Mouse (Mus musculus): ENCODE measurements around the gene Adgrg5. TPM values are rescaled to one million over a fixed set of nuclear protein-coding genes. Genes with fewer than 3 reads are reported as not detected.

Gene Adgrg5
- polyA plus RNA-seq (2015; fragmentation: Nextera tagmentation; extraction: Ambion mirVana): 0.59 and 0.65 TPM in 2 replicates

DNA sequence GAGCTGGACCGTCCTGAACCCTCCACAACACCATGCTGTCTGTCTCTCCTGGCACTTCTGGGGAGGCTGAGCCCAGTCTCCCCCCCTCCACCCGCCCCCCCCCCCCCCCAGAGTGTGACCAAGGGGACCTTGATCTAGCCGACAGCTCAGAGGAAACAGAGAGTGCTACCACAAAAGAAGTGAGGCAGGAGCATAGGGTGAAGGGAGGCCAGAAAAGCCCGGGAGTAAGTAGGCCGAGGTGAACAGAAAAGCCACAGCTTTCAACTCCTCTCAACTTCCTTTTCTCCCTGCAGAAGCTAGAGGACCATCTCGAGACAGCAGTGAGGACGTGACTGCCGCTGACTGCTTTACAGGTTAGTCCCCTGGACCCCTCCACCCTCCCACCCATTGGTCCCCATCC is at the start of gene Adgrg5:
Adgrg5 (plus strand) TSS at position 290 of the 400 bp plus-strand sequence.
- 49% methylated on average over 8 of the region's 8 CpGs for WGBS
- H3K9me3 ChIP-seq: no peaks in the 10 kb centered on the region
- no peak within 1 kb of the TSS for H3K9ac ChIP-seq
- no peak for ATAC-seq (ENCODE audit: insufficient read depth, low FRiP score, low read depth)
- H3K27ac ChIP-seq: peak within 1 kb of the TSS; percentile 31; the same call in 1 of the 2 replicates
- H3K36me3 ChIP-seq: no peaks in the 10 kb centered on the region
- peaks cover 10% of the 10 kb centered on the region for H3K4me1 ChIP-seq
- no peak within 1 kb of the TSS for H3K4me3 ChIP-seq (replicated peaks)
- H3K27me3 ChIP-seq (replicated peaks): no peaks in the 10 kb centered on the region
- H3K4me2 ChIP-seq: peak within 1 kb of the TSS; percentile 8; the same call in 1 of the 2 replicates

DNA sequence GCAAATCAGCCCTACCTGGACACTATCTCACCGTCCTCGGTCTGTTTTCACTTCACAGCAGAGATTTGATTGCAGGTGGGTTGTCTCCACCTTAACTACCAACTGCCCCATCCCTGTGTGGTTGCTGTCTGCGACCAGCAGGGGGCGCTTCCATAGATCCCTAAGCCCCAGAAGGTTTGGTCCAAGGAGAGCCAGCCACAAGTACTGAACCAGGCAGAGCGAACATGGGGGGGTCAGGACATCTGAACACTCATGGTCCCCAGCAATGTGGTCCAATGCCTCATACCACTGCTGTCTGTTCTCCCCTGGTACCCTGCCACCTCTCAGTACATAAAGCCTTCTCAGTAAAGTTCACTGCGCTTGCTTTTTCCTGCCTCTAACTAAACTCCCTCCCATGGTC is 49.1 kb upstream of the Adgrg5 start:
- Histone ChIP-seq H3K9ac (no peak overlapping the region), H3K4me1 (peaks cover 56% of the 10 kb centered on the region), H3K4me2 (peak overlapping the region; percentile 93), H3K9me3 (no peaks in the 10 kb centered on the region), H3K27ac (no peak overlapping the region), H3K36me3 (no peaks in the 10 kb centered on the region), H3K27me3 (replicated peaks) (0 out of 2 replicates have a peak, but pooled peaks cover 5% of the 10 kb centered on the region), H3K4me3 (replicated peaks) (peak overlapping the region; percentile 61)
- ATAC-seq (ENCODE audit: insufficient read depth, low FRiP score, low read depth): 0 out of 2 replicates have a peak, but pooled peaks have one; percentile 19
- 12% methylated on average over 6 of the region's 6 CpGs for WGBS

DNA sequence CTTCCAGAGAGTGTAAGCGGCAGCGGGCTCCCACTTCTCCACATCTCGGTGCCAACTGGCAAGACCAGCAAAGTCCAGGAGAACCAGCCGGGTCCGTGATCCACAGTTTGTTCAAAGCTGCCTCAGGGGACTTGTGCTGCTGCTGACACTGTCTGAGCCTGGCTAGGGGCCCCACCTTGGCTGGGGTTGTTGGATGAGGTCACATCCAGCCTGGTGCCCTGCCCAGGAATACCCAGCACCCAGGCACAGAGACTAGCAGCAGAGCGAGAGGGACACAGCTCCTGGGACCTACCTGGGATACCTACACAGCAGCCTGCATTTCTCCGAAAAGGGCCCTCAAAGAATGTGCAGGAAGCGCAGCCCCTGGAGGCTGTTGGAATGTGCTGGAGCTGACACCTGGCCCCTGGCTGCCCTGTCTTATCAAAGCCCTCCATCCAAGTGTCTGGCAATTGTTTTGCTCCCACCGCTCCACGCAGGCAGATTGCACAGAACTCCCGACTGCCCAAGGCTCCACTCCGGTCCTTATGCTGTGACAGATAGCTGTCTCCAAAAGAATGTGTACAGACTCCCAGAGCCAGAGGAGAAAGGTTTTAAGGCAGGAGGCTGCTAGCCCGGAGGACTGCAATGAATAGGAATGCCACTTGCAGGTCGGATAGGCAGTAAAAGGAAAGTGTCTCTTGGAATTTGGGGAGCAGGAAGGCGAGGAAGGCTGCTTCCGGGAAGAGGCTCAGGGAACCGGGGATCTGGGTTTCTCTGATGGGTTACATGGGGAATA is 48.2 kb upstream of the Adgrg5 start:
- peak overlapping the region; percentile 61 for H3K4me3 ChIP-seq (replicated peaks)
- H3K27ac ChIP-seq: peak overlapping the region; percentile 71
- WGBS: 20% methylated on average over 17 of the region's 17 CpGs
- H3K27me3 ChIP-seq (replicated peaks): 0 out of 2 replicates have a peak, but pooled peaks cover 5% of the 10 kb centered on the region
- peaks cover 46% of the 10 kb centered on the region for H3K4me1 ChIP-seq
- H3K9me3 ChIP-seq: no peaks in the 10 kb centered on the region
- no peaks in the 10 kb centered on the region for H3K36me3 ChIP-seq
- H3K4me2 ChIP-seq: peak overlapping the region; percentile 93
- H3K9ac ChIP-seq: peak overlapping the region; percentile 73; the same call in 1 of the 2 replicates
- ATAC-seq (ENCODE audit: insufficient read depth, low FRiP score, low read depth): no peak

DNA sequence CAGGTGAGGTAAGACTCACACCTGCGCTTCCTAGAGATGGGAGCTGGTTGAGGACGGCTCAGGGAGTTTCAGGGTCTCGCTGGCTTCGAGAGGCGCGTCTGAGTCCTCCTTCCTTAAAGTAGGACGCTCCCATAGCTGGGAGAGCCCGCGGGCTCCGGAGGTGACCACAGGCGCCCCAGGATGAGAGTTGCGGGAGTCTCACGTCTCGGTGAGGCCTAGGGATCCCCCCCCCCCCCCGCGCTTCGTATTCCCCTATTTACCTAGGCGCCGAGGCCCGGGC is 47.7 kb upstream of the Adgrg5 start:
- H3K4me2 ChIP-seq: peak overlapping the region; percentile 93
- peak overlapping the region; percentile 61 for H3K4me3 ChIP-seq (replicated peaks)
- peak overlapping the region; percentile 73 for H3K9ac ChIP-seq
- H3K9me3 ChIP-seq: no peaks in the 10 kb centered on the region
- H3K4me1 ChIP-seq: peaks cover 41% of the 10 kb centered on the region
- H3K27ac ChIP-seq: peak overlapping the region; percentile 71
- ATAC-seq (ENCODE audit: insufficient read depth, low FRiP score, low read depth): 0 out of 2 replicates have a peak, but pooled peaks have one; percentile 1
- 0 out of 2 replicates have a peak, but pooled peaks cover 5% of the 10 kb centered on the region for H3K27me3 ChIP-seq (replicated peaks)
- no peaks in the 10 kb centered on the region for H3K36me3 ChIP-seq
- 0% methylated on average over 16 of the region's 20 CpGs for WGBS

DNA sequence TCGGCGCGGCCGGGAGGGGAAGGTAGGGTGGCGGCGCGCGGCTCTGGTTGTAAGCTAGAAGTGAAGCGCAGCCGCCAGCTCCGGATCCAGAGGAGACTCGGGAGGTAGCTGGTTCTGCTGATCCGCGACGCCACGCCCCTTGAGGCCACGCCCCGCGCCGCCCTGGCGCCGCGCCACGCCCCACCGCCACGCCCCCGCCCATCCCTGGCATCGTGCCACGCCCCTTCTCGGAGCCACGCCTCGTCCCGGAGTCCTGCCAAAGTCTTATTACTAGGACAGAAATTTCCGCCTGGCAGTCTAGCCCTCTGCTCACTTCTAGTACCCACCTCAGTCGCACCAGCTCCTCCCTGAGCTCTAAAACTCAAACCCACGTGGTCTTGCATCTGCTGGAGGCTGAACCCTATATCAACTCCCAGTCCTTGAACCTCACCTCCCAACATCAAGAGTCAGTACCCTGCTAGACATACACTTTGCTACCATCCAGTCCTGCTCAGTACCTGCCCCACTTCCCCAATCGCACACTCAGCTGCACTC is 47.2 kb upstream of the Adgrg5 start, which contains the start of gene Dok4:
Dok4 (minus strand) TSS at position 134 of the 534 bp plus-strand sequence.
- H3K4me1 ChIP-seq: peaks cover 38% of the 10 kb centered on the region
- H3K27me3 ChIP-seq (replicated peaks): 0 out of 2 replicates have a peak, but pooled peaks cover 5% of the 10 kb centered on the region
- peak within 1 kb of the TSS; percentile 71 for H3K27ac ChIP-seq
- H3K4me3 ChIP-seq (replicated peaks): peak within 1 kb of the TSS; percentile 61
- under 1% methylated on average over 33 of the region's 37 CpGs for WGBS
- H3K36me3 ChIP-seq: no peaks in the 10 kb centered on the region
- H3K9ac ChIP-seq: peak within 1 kb of the TSS; percentile 73
- H3K4me2 ChIP-seq: peak within 1 kb of the TSS; percentile 93
- peak; percentile 74 for ATAC-seq (ENCODE audit: insufficient read depth, low FRiP score, low read depth)
- no peaks in the 10 kb centered on the region for H3K9me3 ChIP-seq

DNA sequence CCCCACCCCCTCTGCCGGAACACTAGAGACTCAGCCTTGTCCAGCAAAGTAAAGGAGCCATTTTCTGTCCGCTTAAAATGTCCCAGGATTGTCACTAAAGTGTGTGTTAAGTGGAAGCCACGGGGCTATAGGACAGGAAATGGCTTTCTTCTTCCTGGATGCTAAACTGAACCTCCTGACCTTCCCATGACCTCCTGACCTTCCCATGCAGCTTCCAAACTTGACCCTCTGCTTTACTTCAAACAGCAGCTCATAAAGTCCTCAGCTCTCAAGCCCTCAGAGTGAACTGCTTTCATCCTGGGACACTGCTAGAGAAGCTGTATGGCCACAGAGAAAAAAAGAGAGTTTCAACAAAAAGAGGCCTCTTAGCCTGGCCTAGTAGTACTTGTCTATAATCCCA is 46.7 kb upstream of the Adgrg5 start:
- Histone ChIP-seq H3K4me2 (peak overlapping the region; percentile 93; the same call in 1 of the 2 replicates), H3K4me3 (replicated peaks) (no peak overlapping the region), H3K4me1 (peaks cover 33% of the 10 kb centered on the region), H3K9me3 (no peaks in the 10 kb centered on the region), H3K9ac (no peak overlapping the region), H3K36me3 (no peaks in the 10 kb centered on the region), H3K27ac (0 out of 2 replicates have a peak overlapping the region, but pooled peaks have one; percentile 40), H3K27me3 (replicated peaks) (0 out of 2 replicates have a peak, but pooled peaks cover 5% of the 10 kb centered on the region)
- WGBS: 35% methylated on average over 3 of the region's 3 CpGs
- no peak for ATAC-seq (ENCODE audit: insufficient read depth, low FRiP score, low read depth)

DNA sequence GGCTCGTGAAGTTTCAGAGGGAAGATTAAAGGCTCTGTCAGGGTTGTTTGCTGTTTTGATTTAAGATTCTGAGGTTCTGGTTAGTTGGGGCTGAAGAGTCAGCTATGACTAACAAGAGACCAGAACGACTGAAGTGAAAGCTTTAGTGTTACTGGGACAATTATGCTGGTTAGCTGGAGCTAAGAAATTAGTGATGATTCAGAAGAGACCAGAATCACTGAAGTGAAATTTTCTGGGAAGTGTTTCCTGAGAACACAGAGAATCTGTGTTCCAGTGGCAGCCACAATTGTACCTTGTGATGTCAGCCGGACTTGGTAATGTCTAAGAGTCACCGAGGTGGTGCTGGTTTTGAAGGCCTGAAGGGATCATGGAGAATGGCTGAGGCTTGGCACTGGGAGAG is 42.8 kb upstream of the Adgrg5 start:
- no peaks in the 10 kb centered on the region for H3K27me3 ChIP-seq (replicated peaks)
- no peak overlapping the region for H3K4me2 ChIP-seq
- 67% methylated on average over 4 of the region's 4 CpGs for WGBS
- no peak for ATAC-seq (ENCODE audit: insufficient read depth, low FRiP score, low read depth)
- H3K36me3 ChIP-seq: no peaks in the 10 kb centered on the region
- H3K4me1 ChIP-seq: peaks cover 8% of the 10 kb centered on the region
- H3K9me3 ChIP-seq: no peaks in the 10 kb centered on the region
- H3K4me3 ChIP-seq (replicated peaks): no peak overlapping the region
- no peak overlapping the region for H3K9ac ChIP-seq
- H3K27ac ChIP-seq: no peak overlapping the region

DNA sequence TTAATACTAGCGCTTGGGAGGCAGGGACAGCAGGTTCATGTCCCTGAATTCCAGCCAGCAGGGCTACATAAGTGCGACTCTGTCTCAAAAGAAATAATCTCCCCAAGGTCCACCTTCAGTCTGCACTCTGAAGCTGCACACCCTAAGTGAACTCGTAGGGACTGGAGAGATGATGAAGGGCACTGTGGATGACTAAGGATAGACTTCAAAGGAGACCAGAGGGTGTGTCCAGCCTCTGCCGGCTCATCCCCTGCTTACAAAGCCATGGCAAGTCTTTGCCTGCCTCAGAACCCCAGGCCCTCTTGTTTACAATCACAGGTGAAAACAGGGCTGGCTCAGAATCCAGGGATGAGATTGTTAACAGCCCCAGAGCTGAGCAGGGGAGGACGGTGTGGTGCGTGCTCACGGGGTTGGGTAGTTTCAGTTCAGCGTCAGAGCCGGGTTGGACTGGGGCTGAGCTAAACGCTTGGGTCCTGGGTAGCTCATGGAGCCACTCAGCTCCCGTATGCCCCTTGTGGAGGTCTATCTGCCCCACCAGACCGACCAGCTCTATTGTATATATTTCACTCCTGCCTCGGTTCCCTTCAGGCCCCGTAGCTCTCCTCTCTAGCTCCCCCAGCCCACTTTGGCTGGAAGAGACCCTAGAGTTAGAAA is 35.0 kb upstream of the Adgrg5 start:
- Histone ChIP-seq H3K4me3 (replicated peaks) (no peak overlapping the region), H3K36me3 (no peaks in the 10 kb centered on the region), H3K9ac (no peak overlapping the region), H3K9me3 (no peaks in the 10 kb centered on the region), H3K27ac (no peak overlapping the region), H3K27me3 (replicated peaks) (no peaks in the 10 kb centered on the region), H3K4me2 (no peak overlapping the region), H3K4me1 (no peaks in the 10 kb centered on the region)
- 26% methylated on average over 14 of the region's 14 CpGs for WGBS
- ATAC-seq (ENCODE audit: insufficient read depth, low FRiP score, low read depth): peak; percentile 27; the same call in 1 of the 2 replicates

DNA sequence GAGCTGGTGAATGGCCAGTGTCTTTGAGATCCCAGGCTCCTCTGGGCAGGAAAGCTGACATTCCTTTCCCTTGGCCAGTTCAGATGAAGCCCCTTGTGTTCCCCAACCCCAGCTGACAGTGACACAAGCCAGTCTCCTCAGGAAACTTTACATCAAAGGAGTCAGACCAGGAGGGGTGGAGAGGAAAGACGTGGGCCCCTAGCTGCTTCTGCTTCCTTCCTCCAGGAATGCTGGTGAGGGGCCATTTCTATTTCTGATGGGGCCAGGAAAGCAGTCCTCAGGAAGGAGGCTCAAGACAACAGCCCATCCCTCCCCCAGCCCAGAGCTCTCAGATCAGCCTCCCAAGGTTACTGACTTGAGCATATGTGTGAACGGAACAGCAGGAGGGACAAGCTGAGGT is 30.6 kb upstream of the Adgrg5 start:
- ATAC-seq (ENCODE audit: insufficient read depth, low FRiP score, low read depth): peak; percentile 30; the same call in 1 of the 2 replicates
- Histone ChIP-seq H3K27ac (no peak overlapping the region; the same call in 1 of the 2 replicates), H3K9me3 (no peaks in the 10 kb centered on the region), H3K4me2 (no peak overlapping the region), H3K9ac (no peak overlapping the region), H3K4me3 (replicated peaks) (no peak overlapping the region), H3K27me3 (replicated peaks) (no peaks in the 10 kb centered on the region), H3K4me1 (0 out of 2 replicates have a peak, but pooled peaks cover 2% of the 10 kb centered on the region), H3K36me3 (no peaks in the 10 kb centered on the region)
- 40% methylated on average over 2 of the region's 2 CpGs for WGBS

DNA sequence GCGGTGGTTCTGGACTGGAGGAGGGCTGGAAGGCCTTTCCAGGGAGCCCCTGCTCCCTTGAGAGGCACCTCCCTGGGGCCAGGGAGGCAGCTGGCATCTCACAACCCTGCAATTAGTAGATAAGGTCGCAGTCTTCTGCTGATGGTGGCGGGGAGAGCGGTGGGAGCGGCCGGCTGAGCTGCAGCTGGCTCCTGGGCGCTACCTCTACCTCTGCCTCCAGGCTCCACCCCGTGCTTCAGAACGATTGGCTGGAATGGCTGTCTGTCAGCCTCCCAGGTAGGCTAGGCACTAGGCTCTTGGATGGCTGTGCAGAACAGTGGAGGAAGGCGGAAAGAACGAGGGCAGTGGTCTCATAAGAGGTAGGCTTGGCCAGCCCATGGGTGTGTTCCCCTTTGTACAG is 24.2 kb upstream of the Adgrg5 start:
- H3K4me2 ChIP-seq: peak overlapping the region; percentile 46
- peak overlapping the region; percentile 44 for H3K27ac ChIP-seq
- peak; percentile 94 for ATAC-seq (ENCODE audit: insufficient read depth, low FRiP score, low read depth)
- 10% methylated on average over 11 of the region's 11 CpGs for WGBS
- H3K4me1 ChIP-seq: peaks cover 31% of the 10 kb centered on the region
- H3K27me3 ChIP-seq (replicated peaks): no peaks in the 10 kb centered on the region
- H3K9me3 ChIP-seq: no peaks in the 10 kb centered on the region
- 0 out of 2 replicates have a peak, but pooled peaks cover 5% of the 10 kb centered on the region for H3K36me3 ChIP-seq
- H3K9ac ChIP-seq: no peak overlapping the region
- H3K4me3 ChIP-seq (replicated peaks): 0 out of 2 replicates have a peak overlapping the region, but pooled peaks have one; percentile 19

DNA sequence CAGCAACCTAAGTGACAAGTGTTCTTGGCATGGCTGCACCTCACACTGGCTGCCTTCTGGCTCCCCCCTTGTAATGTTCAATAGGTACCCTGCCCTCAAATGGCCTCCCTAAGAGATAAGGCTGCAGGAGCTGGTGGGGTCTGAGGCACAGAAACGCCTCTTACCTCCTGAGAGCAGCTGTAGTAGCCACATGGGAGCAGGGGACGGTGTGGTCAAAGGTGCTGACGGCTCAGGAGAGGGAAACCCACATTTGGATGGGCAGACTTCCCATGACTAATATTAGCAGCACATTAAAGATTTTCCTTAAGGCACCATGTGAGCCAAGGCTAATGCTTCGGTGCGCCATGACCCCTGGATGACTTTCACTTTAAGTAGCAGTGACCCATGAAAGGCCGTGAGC is 22.9 kb upstream of the Adgrg5 start:
- 19% methylated on average over 6 of the region's 6 CpGs for WGBS
- Histone ChIP-seq H3K27ac (peak overlapping the region; percentile 51; the same call in 1 of the 2 replicates), H3K9ac (no peak overlapping the region), H3K27me3 (replicated peaks) (no peaks in the 10 kb centered on the region), H3K4me1 (peaks cover 34% of the 10 kb centered on the region), H3K9me3 (no peaks in the 10 kb centered on the region), H3K4me2 (peak overlapping the region; percentile 4; the same call in 1 of the 2 replicates), H3K4me3 (replicated peaks) (no peak overlapping the region), H3K36me3 (peaks cover 5% of the 10 kb centered on the region; the same call in 1 of the 2 replicates)
- no peak for ATAC-seq (ENCODE audit: insufficient read depth, low FRiP score, low read depth)
